Mouse (Mus musculus): Measurements from ENCODE around the gene Pcca.

DNA sequence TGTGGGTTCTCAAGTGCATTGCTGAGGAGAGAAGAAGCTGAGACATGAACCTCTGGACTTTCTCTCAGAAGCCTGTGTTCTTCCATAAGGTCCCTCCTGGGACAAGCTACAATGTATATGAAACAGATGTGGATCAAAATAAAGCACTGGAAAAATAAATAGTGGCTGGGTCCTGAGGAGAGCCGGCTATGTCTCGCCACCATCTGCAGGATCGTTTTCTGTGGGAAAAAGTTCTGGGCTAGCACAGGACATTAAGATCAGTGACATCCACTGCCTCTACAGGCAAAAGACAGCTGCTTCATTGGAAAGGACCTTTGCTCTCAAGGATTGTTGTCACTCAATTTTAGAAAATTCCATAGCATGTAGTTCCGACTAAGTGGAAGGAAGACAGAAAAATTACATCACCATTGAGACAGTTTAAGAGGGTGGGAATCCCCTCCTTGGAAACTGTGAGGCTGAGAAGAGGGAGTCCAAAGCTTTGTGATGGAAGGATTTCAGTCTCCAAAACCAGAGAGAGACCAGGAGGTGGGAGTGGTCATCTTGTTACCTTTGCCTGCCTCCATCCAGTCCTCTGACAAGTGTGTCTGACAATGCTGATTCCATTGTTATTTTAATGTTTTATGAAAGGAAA, 196.9 kb downstream of the Pcca start:
- no peak for TF ChIP-seq POLR2A (IDR thresholded peaks at IDR 0.05; ENCODE audit: insufficient read length, low read depth)
- no peak for TF ChIP-seq E2F4 (IDR thresholded peaks at IDR 0.05; ENCODE audit: insufficient read depth)
- TF ChIP-seq POLR2AphosphoS2 (IDR thresholded peaks at IDR 0.05; ENCODE audit: insufficient read length, low read depth) = no peak
- no peak for TF ChIP-seq REST (IDR thresholded peaks at IDR 0.05; ENCODE audit: insufficient read depth, insufficient read length)
- no peak for TF ChIP-seq TCF3 (IDR thresholded peaks at IDR 0.05; ENCODE audit: insufficient read length, low read depth)
- no peak for TF ChIP-seq MAX (IDR thresholded peaks at IDR 0.05; ENCODE audit: low read depth)
- no peak for TF ChIP-seq MYOD1 (IDR thresholded peaks at IDR 0.05; ENCODE audit: control insufficient read depth in 1 of 3, insufficient read length in 2 of 3, low read depth in 2 of 3)
- no peak for TF ChIP-seq TCF12 (IDR thresholded peaks at IDR 0.05; ENCODE audit: insufficient read depth, poor library complexity, severe bottlenecking)
- no peak for TF ChIP-seq CEBPB (IDR thresholded peaks at IDR 0.05; ENCODE audit: insufficient read depth, poor library complexity, severe bottlenecking)
- TF ChIP-seq MYOG (IDR thresholded peaks at IDR 0.05; ENCODE audit: control insufficient read depth in 1 of 3, insufficient read depth in 1 of 3, insufficient read length in 2 of 3, low read depth in 2 of 3) = no peak
- TF ChIP-seq USF1 (IDR thresholded peaks at IDR 0.05; ENCODE audit: low read depth) = no peak
- no peak for TF ChIP-seq SRF (IDR thresholded peaks at IDR 0.05; ENCODE audit: control insufficient read depth, insufficient read length, low read depth)

Measured in myocyte (in vitro differentiated cells).